Mouse (Mus musculus) stomach, postnatal 0 days (tissue): ENCODE data around the gene Zg16. TPM values are rescaled to one million over a fixed set of nuclear protein-coding genes. Genes with fewer than 3 reads are reported as not detected.
A peak's percentile ranks its signal among the peaks of the same experiment; 100 is the strongest.

Experiments
- ATAC-seq: fragments of 200-750 bp; cut with Nextera tagmentation; 2 replicates; pipeline ENCODE4 v1.8.0; 2017; ENCODE audit not compliant: low FRiP score, low TSS enrichment
- DNase-seq: peaks from one replicate; pipeline ENCODE4 v3.0.0-alpha.2; 2016; ENCODE audit warnings: low spot score
- H3K27ac ChIP-seq: fragments of 300-500 bp; sonication (generic); replicated peaks from 2 replicates; pipeline ENCODE4 v1.5.1; 2014; ENCODE audit warnings: mild to moderate bottlenecking, control low read depth
- H3K27me3 ChIP-seq: fragments of 300-500 bp; sonication (generic); 2 replicates; pipeline ENCODE4 v1.6.1; 2014; ENCODE audit warnings: low read length; ENCODE audit not compliant: control insufficient read depth, insufficient read depth
- H3K36me3 ChIP-seq: fragments of 300-500 bp; sonication (generic); 2 replicates; pipeline ENCODE4 v1.6.1; 2014; ENCODE audit warnings: low read length, mixed read lengths; ENCODE audit not compliant: control insufficient read depth, insufficient read depth
- H3K4me1 ChIP-seq: fragments of 300-500 bp; sonication (generic); replicated peaks from 2 replicates; pipeline ENCODE4 v1.6.1; 2014; ENCODE audit warnings: antibody characterized with exemption; ENCODE audit not compliant: control insufficient read depth, insufficient read depth
- H3K4me2 ChIP-seq: fragments of 300-500 bp; sonication (generic); replicated peaks from 2 replicates; pipeline ENCODE4 v1.6.1; 2014; ENCODE audit warnings: low read depth, mild to moderate bottlenecking, control low read depth, moderate library complexity
- H3K4me3 ChIP-seq: fragments of 300-500 bp; sonication (generic); 2 replicates; pipeline ENCODE4 v1.5.1; 2014; ENCODE audit warnings: low read depth, low read length, control low read depth
- H3K9ac ChIP-seq: fragments of 300-500 bp; sonication (generic); 2 replicates; pipeline ENCODE4 v1.6.1; 2014; ENCODE audit warnings: mild to moderate bottlenecking, low read length, control low read depth, mixed read lengths
- H3K9me3 ChIP-seq: fragments of 300-500 bp; sonication (generic); 2 replicates; pipeline ENCODE4 v1.6.1; 2016; ENCODE audit warnings: low read length; ENCODE audit not compliant: control insufficient read depth
- CTCF ChIP-seq: IDR thresholded peaks from 2 replicates; pipeline ENCODE4 v1.5.1; 2016; ENCODE audit warnings: antibody characterized with exemption, low read depth, mild to moderate bottlenecking, moderate library complexity
- EP300 ChIP-seq: optimal IDR thresholded peaks from 2 replicates; pipeline ENCODE3; 2016; ENCODE audit warnings: antibody characterized with exemption
- WGBS: fragments of 180-500 bp; shearing (Covaris S2); extraction: QIAGEN DNeasy Blood & Tissue Kit; methylation state at CpG from one replicate; pipeline ENCODE4 v1.1.7; 2014; 5-methylcytosine and 5-hydroxymethylcytosine counted together
- polyA plus RNA-seq: library from polyadenylated mRNA; unstranded; fragments of >200 nt; fragmentation: Nextera tagmentation; extraction: Ambion mirVana; gene quantifications from 2 replicates; pipeline ENCODE4 v1.2.1, GENCODE M21; 2015

The Zg16 gene
- polyA plus RNA-seq, 1 experiment from 2014 or later: 1.8 TPM

GRCm38 (mm10) chr7:127110239-127111007, 23.3 kb upstream of the Zg16 start:
- 41% methylated on average over 18 of the region's 18 CpGs for WGBS
- no peak overlapping the region for H3K4me3 ChIP-seq
- H3K9me3 ChIP-seq: no peaks in the 10 kb centered on the region
- no peaks in the 10 kb centered on the region for H3K4me1 ChIP-seq
- H3K27me3 ChIP-seq: no peaks in the 10 kb centered on the region
- TF ChIP-seq CTCF (peak; percentile 91), EP300 (no peak)
- ATAC-seq: peak; percentile 35; the same call in 1 of the 2 replicates
- no peaks in the 10 kb centered on the region for H3K36me3 ChIP-seq
- peak; percentile 77 for DNase-seq
- no peak overlapping the region for H3K27ac ChIP-seq
- H3K9ac ChIP-seq: no peak overlapping the region
- no peak overlapping the region for H3K4me2 ChIP-seq

GRCm38 (mm10) chr7:127105551-127105950, 18.4 kb upstream of the Zg16 start:
- H3K4me1 ChIP-seq: no peaks in the 10 kb centered on the region
- ATAC-seq: no peak
- no peak for TF ChIP-seq EP300
- TF ChIP-seq CTCF: no peak

GRCm38 (mm10) chr7:127104560-127105332, 17.6 kb upstream of the Zg16 start:
- ATAC-seq (peak; percentile 89), DNase-seq (peak; percentile 80)
- Histone ChIP-seq H3K27ac (no peak overlapping the region), H3K4me1 (no peaks in the 10 kb centered on the region), H3K36me3 (no peaks in the 10 kb centered on the region), H3K4me3 (peak overlapping the region; percentile 15; the same call in 1 of the 2 replicates), H3K9me3 (no peaks in the 10 kb centered on the region), H3K4me2 (peak overlapping the region; percentile 44), H3K9ac (no peak overlapping the region), H3K27me3 (no peaks in the 10 kb centered on the region)
- TF ChIP-seq EP300 (no peak), CTCF (peak; percentile 96)
- WGBS: 14% methylated on average over 17 of the region's 17 CpGs

More at GRCm38 (mm10) chr7:127105551-127105950, 18.4 kb upstream of the Zg16 start:
- no peaks in the 10 kb centered on the region for H3K27me3 ChIP-seq
- WGBS: 75% methylated on average over 7 of the region's 7 CpGs
- no peak overlapping the region for H3K4me2 ChIP-seq
- no peak for DNase-seq
- no peak overlapping the region for H3K4me3 ChIP-seq
- H3K27ac ChIP-seq: no peak overlapping the region
- no peaks in the 10 kb centered on the region for H3K36me3 ChIP-seq
- H3K9me3 ChIP-seq: no peaks in the 10 kb centered on the region
- no peak overlapping the region for H3K9ac ChIP-seq

- H3K4me2 ChIP-seq: no peak overlapping the region
- WGBS: 63% methylated on average over 6 of the region's 6 CpGs
- no peaks in the 10 kb centered on the region for H3K36me3 ChIP-seq
- H3K27ac ChIP-seq: no peak overlapping the region
- no peaks in the 10 kb centered on the region for H3K4me1 ChIP-seq
- H3K27me3 ChIP-seq: no peaks in the 10 kb centered on the region
- no peaks in the 10 kb centered on the region for H3K9me3 ChIP-seq
- no peak overlapping the region for H3K4me3 ChIP-seq
- TF ChIP-seq CTCF: peak; percentile 24; the same call in 1 of the 2 replicates
- TF ChIP-seq EP300: no peak
- no peak overlapping the region for H3K9ac ChIP-seq
- ATAC-seq (no peak), DNase-seq (no peak)
These were observed 16.8 kb upstream of the Zg16 start for GRCm38 (mm10) chr7:127103960-127104359.

GRCm38 (mm10) chr7:127102148-127102547, 15.0 kb upstream of the Zg16 start:
- H3K9ac ChIP-seq: no peak overlapping the region
- no peaks in the 10 kb centered on the region for H3K9me3 ChIP-seq
- TF ChIP-seq EP300: no peak
- H3K36me3 ChIP-seq: no peaks in the 10 kb centered on the region
- no peaks in the 10 kb centered on the region for H3K27me3 ChIP-seq
- H3K4me2 ChIP-seq: no peak overlapping the region
- no peak overlapping the region for H3K27ac ChIP-seq
- no peak for DNase-seq
- 67% methylated on average over 6 of the region's 6 CpGs for WGBS
- no peak overlapping the region for H3K4me3 ChIP-seq
- ATAC-seq: no peak
- H3K4me1 ChIP-seq: no peaks in the 10 kb centered on the region
